Mouse (Mus musculus): ENCODE data around the gene Castor2.

Gene Castor2

GRCm38 (mm10) chr5:134099496-134100211 lies at the start of gene Castor2:
TSS of gene Castor2 (plus strand) at chr5:134099711.
- peak; percentile 94 for DNase-seq

- DNase-seq, result no peak
Observed at GRCm38 (mm10) chr5:134050711-134051110, 48.8 kb upstream of the Castor2 start.

DNA sequence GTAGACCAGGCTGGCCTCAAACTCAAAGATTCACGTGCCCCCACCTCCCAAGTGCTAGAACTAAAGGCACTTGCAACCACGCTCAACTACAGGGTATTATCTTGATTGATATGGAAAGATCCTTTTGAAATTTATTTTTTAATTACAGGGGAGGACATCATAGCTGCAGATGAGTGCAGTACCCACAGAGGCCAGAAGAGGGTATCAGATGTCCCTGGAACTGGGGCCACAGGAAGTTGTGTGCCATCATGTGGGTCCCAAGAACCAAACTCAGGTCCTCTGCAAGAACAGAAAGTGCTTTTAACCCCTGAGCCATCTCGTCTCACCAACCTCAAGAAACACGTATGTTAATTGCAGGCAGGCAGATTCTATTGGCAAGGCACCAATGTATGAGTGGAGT lies 46.9 kb upstream of the Castor2 start:
- no peak for DNase-seq

DNA sequence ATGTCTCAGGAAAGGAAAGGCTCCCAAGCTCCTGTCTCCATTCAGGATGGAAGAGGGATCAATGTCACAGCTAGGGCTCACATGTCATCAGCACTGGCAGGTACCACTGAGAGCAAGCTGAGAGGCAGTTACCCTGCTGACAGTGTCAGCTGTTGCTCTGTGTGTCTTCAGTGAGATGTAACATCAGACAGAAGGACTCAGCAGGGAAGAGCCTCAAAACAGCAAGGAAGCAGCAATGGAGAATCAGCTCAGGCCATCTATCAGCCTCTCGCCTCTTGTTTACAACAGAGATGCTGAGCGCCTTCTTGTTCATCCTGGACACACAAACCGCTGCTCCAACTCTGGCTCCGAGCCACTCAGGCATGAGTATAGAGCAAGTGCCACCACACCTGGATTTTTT lies 45.0 kb upstream of the Castor2 start:
- DNase-seq, result peak; percentile 84

DNA sequence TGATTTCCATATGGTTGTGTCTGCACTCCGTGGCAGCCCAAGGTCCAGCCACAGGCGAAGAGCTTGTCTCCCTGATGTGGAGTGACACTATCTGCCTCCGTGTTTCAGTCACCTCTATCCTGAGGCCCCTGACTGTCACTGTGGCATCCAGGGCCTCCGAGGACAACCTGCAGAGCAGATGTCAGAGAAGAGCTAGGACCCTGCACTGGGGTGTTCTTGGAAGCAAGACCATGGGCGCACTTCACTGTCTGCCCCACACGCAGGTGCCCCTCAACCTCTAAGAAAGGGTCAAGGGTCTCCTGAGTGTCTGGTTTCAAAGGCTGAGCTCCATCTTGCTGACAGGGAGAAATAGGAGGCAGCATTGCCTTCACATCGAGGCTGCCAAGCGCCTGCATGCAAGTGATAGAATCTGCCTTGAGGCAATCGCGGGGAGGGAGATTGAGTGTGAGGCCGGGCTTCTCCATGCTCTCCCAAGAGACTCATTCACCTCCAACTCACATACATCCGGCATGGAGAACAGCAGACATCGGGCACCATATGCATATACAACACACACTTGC lies 40.6 kb upstream of the Castor2 start:
- no peak for DNase-seq

DNA sequence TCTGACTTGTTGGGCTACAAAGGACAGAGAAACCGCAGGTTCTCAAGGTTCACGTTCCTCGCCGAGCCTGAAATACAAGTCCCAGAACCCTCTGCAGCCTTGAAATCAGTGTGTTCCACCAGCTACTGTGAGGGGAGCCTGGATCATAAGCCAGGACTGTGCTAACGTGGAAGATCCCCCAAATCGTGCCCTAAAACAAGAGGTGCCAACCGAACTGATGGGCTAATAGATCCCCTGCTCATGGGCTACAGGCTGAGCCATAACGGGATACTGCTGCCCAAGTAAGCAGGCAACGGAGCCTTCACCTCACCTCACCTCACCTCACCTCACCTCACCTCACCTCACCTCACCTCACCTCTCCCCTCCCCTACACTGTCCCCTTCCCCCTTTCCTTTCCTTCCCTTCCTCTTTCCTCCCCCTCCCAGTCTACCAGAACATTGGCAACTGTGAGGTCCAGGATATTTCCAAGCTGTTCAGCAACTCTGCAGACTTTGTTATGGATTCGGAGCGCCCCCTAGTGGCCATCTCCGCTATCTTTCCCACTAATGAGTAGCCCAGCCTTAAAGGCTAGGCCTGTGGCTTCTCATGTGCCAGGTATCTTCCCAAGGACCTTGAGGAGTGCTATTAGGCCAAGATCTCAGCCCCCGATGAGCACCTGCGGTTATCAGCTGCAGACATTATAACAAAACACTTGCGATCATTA lies 36.0 kb upstream of the Castor2 start:
- peak; percentile 94 for DNase-seq

DNA sequence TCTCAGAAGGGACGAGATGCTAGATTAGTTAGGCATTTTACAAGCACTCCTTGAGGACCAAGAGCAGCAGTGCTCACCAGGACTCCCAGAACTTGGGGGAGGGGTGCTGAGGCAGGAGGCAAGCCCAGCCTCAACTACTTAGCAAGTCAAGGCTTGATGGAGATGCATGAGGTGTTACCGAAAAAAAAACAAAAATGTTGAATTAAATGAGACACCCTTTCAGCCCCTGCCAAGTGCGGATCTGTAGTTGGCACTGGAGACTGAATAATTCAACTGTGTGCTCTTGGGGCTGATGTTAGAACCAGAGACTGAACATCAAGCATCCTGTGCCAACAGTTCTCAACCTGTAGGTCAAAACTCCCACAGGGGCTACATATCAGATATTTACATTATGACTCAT lies 33.2 kb upstream of the Castor2 start:
- DNase-seq, result no peak

GRCm38 (mm10) chr5:134067924-134068323 lies 31.6 kb upstream of the Castor2 start:
- DNase-seq, result no peak

- peak; percentile 98 for DNase-seq
Observed at GRCm38 (mm10) chr5:134073512-134074041, 25.9 kb upstream of the Castor2 start.

DNA sequence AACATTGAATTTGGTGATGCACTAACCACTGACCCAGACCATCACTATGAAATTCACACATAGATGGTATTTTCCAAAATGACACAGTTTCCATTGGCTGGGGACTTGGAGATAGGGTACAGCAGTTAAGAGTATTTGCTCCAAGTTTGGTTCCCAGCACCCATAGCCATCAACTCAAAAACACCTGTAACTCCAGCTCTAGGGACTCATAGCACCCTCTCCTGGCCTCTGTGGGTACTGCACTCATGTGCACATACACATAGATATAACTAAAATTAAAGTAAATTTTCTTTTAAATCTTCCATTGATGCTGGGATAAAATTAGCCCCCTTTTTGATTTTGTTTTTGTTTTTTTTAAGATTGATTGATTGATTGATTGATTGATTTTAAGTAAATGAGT lies 25.1 kb upstream of the Castor2 start:
- DNase-seq, result peak; percentile 57

DNA sequence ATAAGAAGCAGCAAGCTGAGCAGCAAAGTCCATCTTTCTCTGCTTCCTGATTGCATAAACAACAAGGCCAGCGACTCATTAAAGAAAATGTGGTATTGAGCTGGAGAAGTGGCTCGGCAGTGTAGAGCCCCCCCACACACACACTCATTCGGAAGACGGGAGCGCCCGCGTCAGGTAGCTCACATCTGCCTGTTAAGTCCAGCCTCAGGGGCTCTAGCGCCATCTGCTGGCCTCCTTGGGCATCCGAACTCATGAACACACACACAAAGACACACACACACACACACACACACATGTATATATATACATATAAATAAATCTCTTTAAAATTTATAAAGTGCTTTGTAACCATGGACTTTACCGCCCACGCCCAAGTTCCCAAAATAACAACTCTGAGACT lies 23.3 kb upstream of the Castor2 start:
- DNase-seq, result no peak

GRCm38 (mm10) chr5:134080685-134081548 lies 18.6 kb upstream of the Castor2 start:
- no peak for DNase-seq

- no peak for DNase-seq
Observed at GRCm38 (mm10) chr5:134085227-134085626, 14.3 kb upstream of the Castor2 start.

DNA sequence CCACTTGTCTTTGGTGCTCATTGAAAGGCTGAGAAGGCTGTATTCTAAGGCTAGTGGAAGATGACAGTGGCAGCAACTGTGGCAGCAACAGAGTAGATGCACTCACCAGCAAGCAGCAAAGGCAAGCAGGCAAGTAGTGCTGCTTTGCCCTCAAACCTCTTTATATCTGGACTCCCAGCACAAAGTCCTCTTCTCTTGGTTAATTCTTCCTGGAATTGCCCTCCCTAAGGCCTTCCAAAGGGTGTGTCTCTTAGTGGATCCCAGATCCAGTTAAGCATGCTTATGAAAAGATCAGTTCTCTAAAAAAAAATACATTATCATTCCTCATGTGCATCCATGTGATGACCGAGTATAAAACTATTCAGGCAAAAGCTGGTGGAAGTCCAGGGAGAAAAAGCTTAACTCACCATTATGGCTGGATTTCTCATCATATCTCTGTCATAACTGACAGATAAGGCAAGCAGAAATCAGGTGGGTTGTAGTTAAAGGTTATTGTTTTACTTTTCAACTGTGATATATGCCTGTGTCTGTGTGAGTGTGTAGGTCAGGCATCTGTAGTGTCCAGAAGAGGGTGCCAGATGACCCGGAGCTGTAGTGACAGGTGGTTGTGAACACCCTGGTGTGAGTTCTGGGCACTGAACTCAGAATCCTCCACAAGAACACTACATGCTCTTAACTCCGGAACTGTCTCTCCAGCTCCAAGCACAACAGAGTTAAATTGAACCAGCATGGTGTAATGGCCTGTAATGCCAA lies 13.4 kb upstream of the Castor2 start:
- no peak for DNase-seq

GRCm38 (mm10) chr5:134087211-134087610 lies 12.3 kb upstream of the Castor2 start:
- peak; percentile 68 for DNase-seq

GRCm38 (mm10) chr5:134095766-134096165 lies 3.7 kb upstream of the Castor2 start:
- no peak for DNase-seq

DNA sequence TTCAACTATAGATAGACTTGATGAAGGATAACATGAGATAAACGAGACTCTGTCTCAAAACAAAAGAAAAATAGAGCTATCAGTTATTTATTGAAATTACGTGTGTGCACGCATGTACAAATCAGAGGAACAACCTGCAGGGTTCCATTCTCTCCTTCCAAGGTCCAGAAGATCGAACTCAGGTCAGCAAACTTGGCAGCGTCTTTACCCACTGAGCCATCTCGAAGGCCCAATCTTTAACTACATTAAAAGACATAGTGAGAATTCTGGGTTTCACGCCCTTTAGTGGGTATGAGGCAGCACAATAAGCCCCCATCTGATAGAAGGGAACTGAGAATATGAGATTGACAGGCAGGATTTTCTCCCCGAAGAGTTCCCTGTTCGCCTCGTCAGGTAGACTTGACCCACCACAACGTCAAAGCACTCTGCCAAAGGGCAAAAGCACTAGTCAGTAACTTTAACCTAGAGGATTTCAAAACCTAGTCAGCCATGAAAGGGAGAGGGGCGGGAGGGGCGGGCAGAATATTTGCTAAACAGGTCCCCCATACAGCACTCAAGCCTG lies 1.1 kb upstream of the Castor2 start:
- DNase-seq, result no peak

DNA sequence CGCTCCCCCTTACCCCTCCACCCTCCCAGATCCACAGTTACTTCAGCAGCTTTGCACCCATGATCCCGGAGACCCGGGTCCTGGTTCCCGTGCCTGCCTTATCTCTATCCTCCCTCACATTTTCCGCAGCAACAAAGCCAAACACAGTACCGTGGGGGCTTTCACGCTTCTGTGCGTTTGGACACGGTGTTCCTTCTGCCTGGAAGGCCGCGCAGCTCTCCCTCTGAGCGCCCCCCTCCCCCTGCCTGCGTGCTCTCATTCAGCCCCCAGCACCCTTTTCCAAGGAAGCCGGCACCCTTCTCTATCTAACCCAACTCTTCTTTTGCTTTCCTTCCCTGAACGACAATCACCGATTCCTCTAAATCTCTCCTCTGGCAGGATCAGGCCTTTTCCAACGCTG lies 535 bp upstream of the Castor2 start:
- no peak for DNase-seq

DNA sequence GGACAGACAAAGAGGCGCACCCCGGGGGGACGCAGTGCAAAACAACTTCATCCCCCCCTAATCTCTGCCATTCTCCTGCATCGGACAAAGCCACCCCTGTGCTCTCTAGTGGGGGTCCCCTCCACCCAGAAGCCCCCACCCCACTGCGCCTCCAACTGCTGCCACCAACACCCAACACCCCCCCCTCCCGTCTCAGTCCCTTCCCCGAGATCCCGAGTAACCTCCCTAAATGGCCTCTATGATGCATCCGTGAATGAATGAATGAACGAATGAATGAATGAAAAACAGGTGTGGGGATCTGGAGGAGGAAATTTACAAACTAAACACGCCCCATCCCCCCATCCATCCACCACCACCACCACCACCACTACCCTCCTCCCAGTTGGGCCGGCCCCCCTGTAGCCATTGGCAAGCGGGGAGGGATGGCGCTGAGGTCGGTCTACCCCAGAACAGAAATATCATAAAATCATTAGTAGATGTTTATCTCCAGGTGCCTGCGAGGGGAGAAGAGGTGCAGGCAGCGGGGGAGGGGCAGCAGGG lies 791 bp downstream of the Castor2 start:
- DNase-seq, result peak; percentile 54

DNA sequence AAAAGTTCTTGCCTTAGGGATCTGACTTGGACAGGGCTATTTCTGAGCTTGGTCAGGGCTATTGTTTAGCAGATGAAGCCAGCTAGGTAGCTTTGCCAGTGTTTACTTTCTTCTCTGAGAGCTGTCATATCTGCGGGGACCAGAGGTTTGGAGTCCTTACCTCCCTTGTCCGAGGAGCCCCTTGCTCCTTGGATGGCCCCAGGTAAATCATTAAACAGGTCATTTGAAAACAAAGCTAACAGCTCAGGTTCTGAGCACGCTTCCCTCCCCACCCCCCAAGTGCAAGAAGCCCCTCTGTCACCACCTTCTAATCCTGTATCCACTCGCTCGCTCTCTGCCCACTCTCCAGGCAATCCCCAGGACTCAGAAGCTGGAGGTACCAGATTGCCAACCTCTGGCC lies 1.8 kb downstream of the Castor2 start:
- DNase-seq, result peak; percentile 42

- DNase-seq, result peak; percentile 42
Observed at GRCm38 (mm10) chr5:134101883-134102282, 2.4 kb downstream of the Castor2 start.

DNA sequence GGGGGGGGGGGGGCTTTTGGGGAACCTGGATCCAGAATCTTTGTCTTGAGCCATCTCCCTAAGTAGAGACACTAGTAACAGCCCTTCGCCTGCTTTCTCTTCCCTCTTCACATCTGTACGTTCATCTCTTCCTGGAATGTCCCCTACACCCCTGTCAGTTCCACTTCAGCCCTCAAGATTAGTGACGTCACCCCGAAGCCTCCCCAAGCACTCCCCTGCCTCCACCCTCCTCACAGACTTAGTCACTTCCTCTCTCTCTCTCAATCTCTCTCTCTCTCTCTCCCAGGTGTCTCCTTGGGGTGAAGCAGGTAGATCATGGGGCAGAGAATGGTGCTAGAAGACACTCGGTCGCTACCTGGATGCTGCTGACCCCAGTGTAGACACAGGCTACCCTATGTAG lies 3.2 kb downstream of the Castor2 start:
- DNase-seq, result no peak

Data from cerebellum, adult 9-10 months (tissue).